Comparison of ENCODE assay signal across 8 mouse cellular contexts in genomic region chr8:122610612-122611277, GRCm38 (mm10). TPM values are rescaled to one million over a fixed set of nuclear protein-coding genes. Genes with fewer than 3 reads are reported as not detected.
DNase-seq lines count a peak whose midpoint lies in the region; ATAC-seq lines count a peak whose summit lies in the region.

No protein-coding gene starts in this region.

- peak overlapping the region; percentile 90 for H3K4me2 ChIP-seq in limb, embryonic 12.5 days

- peaks cover 15% of the 10 kb centered on the region; the same call in 1 of the 2 replicates for H3K36me3 ChIP-seq in limb, embryonic 12.5 days

- H3K4me3 ChIP-seq in limb, embryonic 12.5 days (replicated peaks): peak overlapping the region; percentile 59

- peak; percentile 14 to 29 for DNase-seq in frontal cortex, adult 2 months (ENCODE audit: extremely low spot score in 1 of 2, low spot score in 1 of 2)
- DNase-seq in frontal cortex, postnatal 36 days (ENCODE audit: low spot score in 2 of 2): no peak
- peak; percentile 92 for DNase-seq in A20 (ENCODE audit: low read depth, low spot score)
- no peak for DNase-seq in yolk sac, embryonic 10.5 days (ENCODE audit: low spot score)
- no peak for DNase-seq in adrenal gland, adult 2 months

- 0 out of 2 replicates have a peak overlapping the region, but pooled peaks have one; percentile 37 for H3K27ac ChIP-seq in limb, embryonic 12.5 days

- no peaks in the 10 kb centered on the region for H3K27me3 ChIP-seq in limb, embryonic 12.5 days

- peak overlapping the region; percentile 73 for H3K9ac ChIP-seq in limb, embryonic 12.5 days (replicated peaks)

- peaks cover 19% of the 10 kb centered on the region for H3K4me1 ChIP-seq in limb, embryonic 12.5 days (replicated peaks)

- peak; percentile 23 for ATAC-seq in erythroid progenitor cell, adult 5-6 weeks (replicated peaks; ENCODE audit: low FRiP score, poor library complexity, severe bottlenecking)
- ATAC-seq in limb, embryonic 12.5 days (ENCODE audit: insufficient number of reproducible peaks, insufficient read depth, low FRiP score, low TSS enrichment, low read depth): no peak; the same call in 1 of the 2 replicates
- ATAC-seq in neutrophil, adult 5-6 weeks (ENCODE audit: extremely low read depth, insufficient number of reproducible peaks, low FRiP score, poor library complexity, severe bottlenecking): peak; percentile 4; the same call in 1 of the 2 replicates

- H3K9me3 ChIP-seq in limb, embryonic 12.5 days: no peaks in the 10 kb centered on the region

- WGBS in limb, embryonic 12.5 days: 4% methylated on average over 20 of the region's 20 CpGs

RNA-seq across cellular contexts. Expression of gene Galns, which starts 0.5 kb away (rescaled TPM):
- 9.4 and 9.5 TPM in 2 replicates for polyA plus RNA-seq in frontal cortex, adult 2 months (2012; rRNA removed)
- total RNA-seq in erythroid progenitor cell, adult 5-6 weeks (2015; ENCODE audit: low replicate concordance): 4.6 and 24.5 TPM in 2 replicates
- total RNA-seq in erythroid progenitor cell, adult 5-6 weeks (2017; ENCODE audit: low replicate concordance): 4.2 and 5.0 TPM in 2 replicates
- 5.9 and 8.4 TPM in 2 replicates for polyA plus RNA-seq in limb, embryonic 12.5 days (2016; fragmentation: Nextera tagmentation; extraction: Ambion mirVana)
- total RNA-seq in neutrophil, adult 5-6 weeks (2017): 11.2 and 17.1 TPM in 2 replicates
- total RNA-seq in adrenal gland, adult 2 months (2021): 1 to 10 TPM; 6.0 to 7.8 TPM
- 6.8 and 8.0 TPM in 2 replicates for polyA plus RNA-seq in adrenal gland, adult 2 months (2012; rRNA removed)

RNA-seq across cellular contexts. Expression of gene Trappc2l, which starts 0.7 kb away (rescaled TPM):
- 130 and 153 TPM in 2 replicates for polyA plus RNA-seq in frontal cortex, adult 2 months (2012; rRNA removed)
- 18.0 and 43.2 TPM in 2 replicates for total RNA-seq in erythroid progenitor cell, adult 5-6 weeks (2015; ENCODE audit: low replicate concordance)
- total RNA-seq in erythroid progenitor cell, adult 5-6 weeks (2017; ENCODE audit: low replicate concordance): 1.8 and 5.9 TPM in 2 replicates
- polyA plus RNA-seq in limb, embryonic 12.5 days (2016; fragmentation: Nextera tagmentation; extraction: Ambion mirVana): 39.0 and 48.0 TPM in 2 replicates
- total RNA-seq in neutrophil, adult 5-6 weeks (2017): 18.3 and 23.7 TPM in 2 replicates
- 10 to 100 TPM; 53.8 to 55.5 TPM for total RNA-seq in adrenal gland, adult 2 months (2021)
- 159 and 161 TPM in 2 replicates for polyA plus RNA-seq in adrenal gland, adult 2 months (2012; rRNA removed)

RNA-seq across cellular contexts. Expression of gene Pabpn1l, which starts 11.8 kb away (rescaled TPM):
- not detected in 2 replicates for polyA plus RNA-seq in frontal cortex, adult 2 months (2012; rRNA removed)
- total RNA-seq in erythroid progenitor cell, adult 5-6 weeks (2015; ENCODE audit: low replicate concordance): not detected in 2 replicates
- not detected in 2 replicates for total RNA-seq in erythroid progenitor cell, adult 5-6 weeks (2017; ENCODE audit: low replicate concordance)
- not detected in 2 replicates for polyA plus RNA-seq in limb, embryonic 12.5 days (2016; fragmentation: Nextera tagmentation; extraction: Ambion mirVana)
- total RNA-seq in neutrophil, adult 5-6 weeks (2017): not detected in 2 replicates
- not detected for total RNA-seq in adrenal gland, adult 2 months (2021)
- polyA plus RNA-seq in adrenal gland, adult 2 months (2012; rRNA removed): not detected in 2 replicates

RNA-seq across cellular contexts. Expression of gene Aprt, which starts 34.0 kb away (rescaled TPM):
- 66.0 and 67.4 TPM in 2 replicates for polyA plus RNA-seq in frontal cortex, adult 2 months (2012; rRNA removed)
- total RNA-seq in erythroid progenitor cell, adult 5-6 weeks (2015; ENCODE audit: low replicate concordance): 39.4 and 53.7 TPM in 2 replicates
- total RNA-seq in erythroid progenitor cell, adult 5-6 weeks (2017; ENCODE audit: low replicate concordance): 12.3 and 15.5 TPM in 2 replicates
- 299 and 305 TPM in 2 replicates for polyA plus RNA-seq in limb, embryonic 12.5 days (2016; fragmentation: Nextera tagmentation; extraction: Ambion mirVana)
- 26.4 and 42.6 TPM in 2 replicates for total RNA-seq in neutrophil, adult 5-6 weeks (2017)
- total RNA-seq in adrenal gland, adult 2 months (2021): 100 to 1,000 TPM in 1 of 2 experiments, 10 to 100 TPM in 1; 56.2 to 106 TPM
- polyA plus RNA-seq in adrenal gland, adult 2 months (2012; rRNA removed): 161 and 176 TPM in 2 replicates

RNA-seq across cellular contexts. Expression of gene Cdt1, which starts 42.9 kb away (rescaled TPM):
- polyA plus RNA-seq in frontal cortex, adult 2 months (2012; rRNA removed): 2.4 and 2.5 TPM in 2 replicates
- total RNA-seq in erythroid progenitor cell, adult 5-6 weeks (2015; ENCODE audit: low replicate concordance): 55.5 and 65.8 TPM in 2 replicates
- total RNA-seq in erythroid progenitor cell, adult 5-6 weeks (2017; ENCODE audit: low replicate concordance): 33.0 and 77.8 TPM in 2 replicates
- polyA plus RNA-seq in limb, embryonic 12.5 days (2016; fragmentation: Nextera tagmentation; extraction: Ambion mirVana): 52.3 and 52.7 TPM in 2 replicates
- total RNA-seq in neutrophil, adult 5-6 weeks (2017): 29.8 and 30.4 TPM in 2 replicates
- 1 to 10 TPM; 5.0 to 7.0 TPM for total RNA-seq in adrenal gland, adult 2 months (2021)
- 19.9 and 22.4 TPM in 2 replicates for polyA plus RNA-seq in adrenal gland, adult 2 months (2012; rRNA removed)

Comparison
In these comparisons a context has a peak if more than half of its experiments do, and no peak if none do; other contexts are left out.
1. DNase-seq: peak in frontal cortex, adult 2 months (2 of 2) and A20 (single experiment); none in frontal cortex, postnatal 36 days (0 of 2), yolk sac, embryonic 10.5 days (single experiment) and adrenal gland, adult 2 months (single experiment).